Mouse (Mus musculus): ENCODE data around the gene Zcchc9.

GRCm38 (mm10) chr13:91779892-91780291 lies 27.6 kb downstream of the Zcchc9 start:
- TF ChIP-seq CTCF (IDR thresholded peaks at IDR 0.05; ENCODE audit: control insufficient read depth, insufficient read depth, low read length) (no peak), POLR2A (IDR thresholded peaks at IDR 0.05; ENCODE audit: borderline replicate concordance, control insufficient read depth, low read depth, low read length) (no peak)

Data from bone marrow, adult 2 months (tissue).